Mouse (Mus musculus): ENCODE measurements around the gene Yy1.

DNA sequence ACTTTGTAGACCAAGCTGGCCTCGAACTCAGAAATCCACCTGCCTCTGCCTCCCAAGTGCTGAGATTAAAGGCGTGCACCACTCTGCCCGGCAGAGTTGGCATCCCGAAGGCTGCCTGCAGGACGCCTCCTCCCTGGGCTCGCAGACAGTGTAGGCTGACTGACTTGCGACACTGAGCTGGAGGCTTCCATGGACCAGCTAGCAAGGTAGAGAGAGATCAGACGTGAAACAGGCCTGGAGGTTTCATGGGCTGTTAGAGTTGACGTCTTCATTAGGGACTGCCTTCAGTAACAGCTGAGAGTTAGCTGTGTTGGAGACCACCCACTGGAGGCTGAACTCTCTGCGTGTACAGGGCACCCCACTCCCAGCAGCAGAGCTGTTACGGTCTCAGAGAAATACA lies 33.5 kb upstream of the Yy1 start:
- TF ChIP-seq CTCF (IDR thresholded peaks at IDR 0.05; ENCODE audit: control insufficient read depth, insufficient read depth, insufficient read length) (no peak), MYOG (IDR thresholded peaks at IDR 0.05; ENCODE audit: control insufficient read depth, extremely low read depth, insufficient read length) (no peak)

Data from C2C12 (cell line).